Mouse (Mus musculus) C2C12 (cell line): ENCODE data around the gene Pfas. TPM values are rescaled to one million over a fixed set of nuclear protein-coding genes. Genes with fewer than 3 reads are reported as not detected.
A peak's percentile ranks its signal among the peaks of the same experiment; 100 is the strongest.

Experiments
- H3K27me3 ChIP-seq: one replicate; pipeline ENCODE4 v1.6.1; 2011; ENCODE audit not compliant: control insufficient read depth, insufficient read depth, insufficient read length
- H3K36me3 ChIP-seq: one replicate; pipeline ENCODE4 v1.6.1; 2011; ENCODE audit not compliant: control insufficient read depth, insufficient read depth
- H3K4me3 ChIP-seq: one replicate; pipeline ENCODE4 v1.5.1; 2011; ENCODE audit warnings: mild to moderate bottlenecking, control low read depth; ENCODE audit not compliant: poor library complexity, insufficient read depth, severe bottlenecking
- H3K79me2 ChIP-seq: one replicate; pipeline ENCODE4 v1.6.1; 2011; ENCODE audit not compliant: control insufficient read depth, insufficient read depth
- H3K79me3 ChIP-seq: one replicate; pipeline ENCODE4 v1.6.1; 2011; ENCODE audit warnings: low read depth, control low read depth
- H3ac ChIP-seq: one replicate; pipeline ENCODE3; 2011; ENCODE audit warnings: low read depth; ENCODE audit not compliant: control insufficient read depth, insufficient read length
- CEBPB ChIP-seq: IDR thresholded peaks from one replicate; pipeline ENCODE4 v1.6.1; 2011; ENCODE audit warnings: low read depth, mild to moderate bottlenecking, control low read depth, moderate library complexity
- CTCF ChIP-seq: IDR thresholded peaks from one replicate; pipeline ENCODE4 v1.5.1; 2011; ENCODE audit not compliant: control insufficient read depth, insufficient read depth, insufficient read length
- FOSL1 ChIP-seq: IDR thresholded peaks from one replicate; pipeline ENCODE4 v1.8.0; 2011; ENCODE audit warnings: mild to moderate bottlenecking, low read length; ENCODE audit not compliant: poor library complexity, insufficient read depth, severe bottlenecking
- MAX ChIP-seq: IDR thresholded peaks from one replicate; pipeline ENCODE4 v1.6.1; 2011; ENCODE audit warnings: mild to moderate bottlenecking, control low read depth
- MYOD1 ChIP-seq: IDR thresholded peaks from one replicate; pipeline ENCODE4 v1.6.1; 2011; ENCODE audit warnings: low read depth; ENCODE audit not compliant: control insufficient read depth, insufficient read length
- MYOG ChIP-seq: IDR thresholded peaks from one replicate; pipeline ENCODE4 v1.6.1; 2011; ENCODE audit not compliant: control insufficient read depth, insufficient read length; ENCODE audit errors: extremely low read depth
- USF1 ChIP-seq: IDR thresholded peaks from one replicate; pipeline ENCODE4 v1.6.1; 2011; ENCODE audit warnings: low read depth, mild to moderate bottlenecking, control low read depth, moderate library complexity
- polyA plus RNA-seq: library from polyadenylated mRNA; unstranded; fragments of >200 nt; fragmentation: generic; extraction: Trizol; gene quantifications from one replicate; pipeline ENCODE4 v1.2.1, GENCODE M21; 2012; ENCODE audit warnings: missing spikeins

Gene Pfas
- polyA plus RNA-seq, 1 experiment = 22.2 TPM

DNA sequence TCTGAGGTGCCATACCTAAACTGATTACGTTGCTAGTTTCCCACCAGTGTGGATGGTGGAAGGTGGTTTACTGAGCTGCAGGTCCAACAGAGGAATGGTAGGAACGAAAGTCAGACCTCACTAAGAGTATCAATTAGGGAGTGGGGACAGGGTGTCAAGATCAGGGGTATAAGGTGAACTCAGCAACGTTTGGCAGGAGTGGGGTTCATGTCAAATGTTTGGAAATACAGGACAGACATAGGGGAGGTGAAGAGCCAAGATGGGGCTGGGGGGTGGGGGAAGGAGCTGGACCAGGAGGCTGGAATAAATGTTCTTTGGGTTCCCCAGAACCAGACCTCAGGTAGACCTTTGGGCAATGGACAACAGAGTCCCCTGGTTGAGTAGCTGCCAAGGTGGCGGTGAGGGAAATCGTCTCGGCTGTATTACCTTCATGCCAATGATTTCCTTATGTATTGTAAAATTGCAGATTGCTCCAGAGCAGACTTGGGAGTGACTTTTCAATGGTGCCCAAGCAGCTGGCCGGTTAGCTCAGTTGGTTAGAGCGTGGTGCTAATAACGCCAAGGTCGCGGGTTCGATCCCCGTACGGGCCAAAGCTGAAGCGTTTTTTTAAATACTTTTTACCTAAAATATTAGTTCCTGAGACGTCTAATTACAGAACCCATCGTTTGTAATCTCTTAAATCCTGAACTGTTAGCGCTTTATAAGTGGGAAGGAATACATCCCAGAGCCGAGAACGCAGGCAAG lies 28.4 kb upstream of the Pfas start:
- TF ChIP-seq FOSL1 (no peak), MYOD1 (no peak), MYOG (no peak), CTCF (no peak), MAX (no peak), CEBPB (no peak), USF1 (no peak)
- H3K4me3 ChIP-seq = peak overlapping the region; percentile 63

DNA sequence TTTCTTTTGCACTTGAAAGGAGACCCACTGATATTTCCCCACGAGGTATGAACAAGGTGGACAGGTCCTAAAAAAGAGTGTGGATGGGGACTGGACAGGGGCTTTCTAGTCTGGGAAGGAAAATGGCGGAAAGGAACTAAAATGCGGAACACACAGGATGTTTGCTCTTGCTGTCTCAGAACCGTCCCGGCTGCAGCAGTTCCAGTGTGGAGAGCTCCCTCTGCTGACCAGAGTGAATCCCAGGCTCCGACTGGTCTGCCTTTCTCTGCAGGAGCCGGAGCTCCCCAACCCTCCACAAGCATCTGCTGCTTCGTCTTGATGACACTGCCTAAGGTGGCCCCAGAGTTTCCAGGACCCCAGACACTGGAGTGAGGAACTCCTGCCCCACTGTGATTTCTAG lies 27.6 kb upstream of the Pfas start:
- H3K4me3 ChIP-seq = no peak overlapping the region
- H3K27me3 ChIP-seq = no peaks in the 10 kb centered on the region
- H3K36me3 ChIP-seq = peaks cover 42% of the 10 kb centered on the region
- H3K79me2 ChIP-seq = no peaks in the 10 kb centered on the region
- no peak for TF ChIP-seq CEBPB
- peak; percentile 29 for TF ChIP-seq MAX
- peak; percentile 85 for TF ChIP-seq CTCF
- H3ac ChIP-seq = no peak overlapping the region
- no peaks in the 10 kb centered on the region for H3K79me3 ChIP-seq

More for the DNA sequence above, 28.4 kb upstream of the Pfas start:
- H3ac ChIP-seq = peak overlapping the region; percentile 77
- no peaks in the 10 kb centered on the region for H3K79me2 ChIP-seq
- H3K36me3 ChIP-seq = peaks cover 34% of the 10 kb centered on the region
- H3K27me3 ChIP-seq = no peaks in the 10 kb centered on the region
- H3K79me3 ChIP-seq = no peaks in the 10 kb centered on the region

- Histone ChIP-seq H3K79me3 (no peaks in the 10 kb centered on the region), H3K4me3 (no peak overlapping the region), H3ac (no peak overlapping the region), H3K79me2 (no peaks in the 10 kb centered on the region), H3K27me3 (no peaks in the 10 kb centered on the region), H3K36me3 (peaks cover 46% of the 10 kb centered on the region)
- TF ChIP-seq MYOD1 = no peak
- no peak for TF ChIP-seq FOSL1
- no peak for TF ChIP-seq USF1
- no peak for TF ChIP-seq CEBPB
- TF ChIP-seq CTCF = no peak
- TF ChIP-seq MAX = no peak
- TF ChIP-seq MYOG = no peak
These were observed 27.2 kb upstream of the Pfas start for GRCm38 (mm10) chr11:69035411-69035810.

DNA sequence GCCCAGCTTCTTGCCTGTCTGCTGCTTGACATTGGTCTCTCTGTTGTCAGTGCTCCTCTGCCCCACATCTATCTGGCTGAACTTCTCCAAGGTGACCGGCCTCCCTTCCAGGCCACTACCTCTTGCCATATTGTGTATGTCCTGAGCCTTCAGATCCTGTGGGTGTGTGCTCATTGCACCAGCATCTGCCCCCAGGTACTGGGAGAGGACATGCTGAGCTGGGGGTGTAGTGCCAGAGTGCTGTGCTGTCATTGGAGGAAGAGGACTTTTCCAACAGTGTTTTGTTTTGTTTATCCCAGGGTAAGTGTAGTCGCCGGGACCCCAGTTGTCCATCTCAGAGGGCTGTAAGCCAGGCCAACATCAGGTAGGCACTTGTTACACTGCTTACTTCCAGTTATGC lies 26.3 kb upstream of the Pfas start:
- no peak for TF ChIP-seq USF1
- TF ChIP-seq FOSL1 = no peak
- TF ChIP-seq MYOD1 = no peak
- TF ChIP-seq CEBPB = no peak
- TF ChIP-seq CTCF = no peak
- no peak for TF ChIP-seq MAX
- no peak for TF ChIP-seq MYOG
- Histone ChIP-seq H3K79me2 (no peaks in the 10 kb centered on the region), H3K4me3 (no peak overlapping the region), H3K36me3 (peaks cover 54% of the 10 kb centered on the region), H3K79me3 (no peaks in the 10 kb centered on the region), H3ac (no peak overlapping the region), H3K27me3 (no peaks in the 10 kb centered on the region)

DNA sequence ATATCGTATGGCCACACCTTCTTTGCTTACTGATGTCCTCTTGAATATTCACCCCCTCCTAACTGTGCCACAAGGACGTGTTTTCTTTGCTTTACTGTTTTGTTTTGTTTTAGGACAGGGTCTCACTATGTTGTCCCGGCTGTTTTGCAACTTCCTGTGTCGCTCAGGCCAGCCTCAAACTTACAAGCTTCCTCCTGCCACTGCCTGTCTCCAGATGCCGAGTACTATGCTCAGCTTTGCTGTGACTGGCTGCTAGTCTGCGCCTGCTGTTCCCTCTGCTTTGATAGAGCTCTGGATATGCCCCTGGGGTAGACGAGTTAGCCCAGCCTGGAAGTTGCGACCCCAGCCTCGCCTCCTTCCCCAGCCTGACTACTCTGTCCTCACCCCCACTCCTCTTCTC lies 25.3 kb upstream of the Pfas start:
- H3K79me2 ChIP-seq = no peaks in the 10 kb centered on the region
- H3K27me3 ChIP-seq = no peaks in the 10 kb centered on the region

DNA sequence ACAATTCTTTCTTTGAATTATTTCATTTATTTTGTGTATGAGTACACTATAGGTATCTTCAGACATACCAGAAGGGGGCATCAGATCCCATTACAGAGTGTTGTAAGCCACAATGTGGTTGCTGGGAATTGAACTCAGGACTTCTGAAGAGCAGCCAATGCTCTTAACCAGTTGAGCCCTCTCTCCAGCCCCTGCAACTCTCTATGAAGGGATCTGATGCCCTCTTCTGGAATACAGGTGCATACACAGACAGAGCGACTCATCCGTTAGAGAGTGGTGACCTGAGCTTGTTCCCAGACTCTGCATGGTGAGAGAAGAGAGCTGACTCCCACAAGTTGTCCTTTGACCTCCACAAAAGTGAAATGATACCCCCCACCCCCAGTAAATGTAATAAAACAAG lies 20.5 kb upstream of the Pfas start:
- Histone ChIP-seq H3K4me3 (no peak overlapping the region), H3K36me3 (peaks cover 90% of the 10 kb centered on the region), H3K79me3 (no peaks in the 10 kb centered on the region), H3K27me3 (no peaks in the 10 kb centered on the region), H3ac (no peak overlapping the region), H3K79me2 (no peaks in the 10 kb centered on the region)
- no peak for TF ChIP-seq CEBPB
- TF ChIP-seq CTCF = no peak
- TF ChIP-seq MYOD1 = no peak
- no peak for TF ChIP-seq FOSL1
- no peak for TF ChIP-seq MYOG
- TF ChIP-seq USF1 = no peak
- no peak for TF ChIP-seq MAX

More for the DNA sequence above, 25.3 kb upstream of the Pfas start:
- Histone ChIP-seq H3K36me3 (peaks cover 65% of the 10 kb centered on the region), H3K4me3 (no peak overlapping the region), H3K79me3 (no peaks in the 10 kb centered on the region), H3ac (no peak overlapping the region)
- TF ChIP-seq MYOD1 = no peak
- no peak for TF ChIP-seq MAX
- no peak for TF ChIP-seq MYOG
- TF ChIP-seq CEBPB = no peak
- no peak for TF ChIP-seq CTCF
- TF ChIP-seq FOSL1 = no peak
- no peak for TF ChIP-seq USF1
